In the genomic region with DNA sequence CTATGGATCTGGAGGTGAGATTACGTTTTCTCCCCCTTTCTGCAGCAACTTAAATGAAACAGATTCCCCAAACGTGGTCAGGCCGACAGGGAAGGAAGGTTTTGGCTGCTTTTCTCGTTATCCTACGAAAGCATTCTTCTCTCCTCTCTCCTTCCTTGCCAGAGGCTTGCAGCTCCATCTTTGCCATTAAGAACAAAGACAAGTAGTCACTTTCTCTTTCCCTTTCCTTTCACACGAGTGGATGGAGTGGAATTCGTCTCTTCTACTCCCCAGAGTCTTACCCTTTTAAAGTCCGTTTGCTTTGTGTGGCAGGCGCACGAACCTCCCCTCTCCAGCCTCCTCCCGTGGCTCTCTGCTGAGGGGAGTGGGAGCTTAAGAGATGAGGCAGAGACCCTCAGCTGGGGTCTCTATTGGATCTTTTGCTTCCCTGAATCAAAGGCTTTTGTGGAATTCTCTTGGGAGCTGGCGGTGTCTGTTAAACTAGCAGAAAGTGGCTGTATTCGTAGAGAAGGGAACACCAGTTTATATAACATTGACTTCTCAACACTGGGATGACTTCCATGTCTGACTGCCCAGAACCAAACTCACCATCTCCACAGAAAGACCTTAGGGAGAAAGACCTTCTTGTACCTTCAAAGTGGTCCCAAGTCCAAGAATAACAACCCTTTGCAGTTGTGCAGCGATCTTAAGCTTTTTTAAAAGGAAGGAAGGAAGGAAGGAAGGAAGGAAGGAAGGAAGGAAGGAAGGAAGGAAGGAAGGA, we compare ENCODE assay signal across 8 mouse cellular contexts. TPM values are rescaled to one million over a fixed set of nuclear protein-coding genes. Genes with fewer than 3 reads are reported as not detected.
DNase-seq lines count a peak whose midpoint lies in the region; ATAC-seq lines count a peak whose summit lies in the region.

No protein-coding gene starts in this region.

- ATAC-seq in kidney, embryonic 15.5 days (replicated peaks; ENCODE audit: low FRiP score) = no peak
- no peak for ATAC-seq in forebrain, embryonic 15.5 days (replicated peaks)
- no peak for ATAC-seq in liver, embryonic 11.5 days (replicated peaks; ENCODE audit: low FRiP score)
- no peak for ATAC-seq in stomach, embryonic 14.5 days (ENCODE audit: insufficient number of reproducible peaks, insufficient read depth, low FRiP score, low read depth)
- no peak for ATAC-seq in CD4-positive, CD25-positive, alpha-beta regulatory T cell, adult 4 months

- no peaks in the 10 kb centered on the region for H3K36me3 ChIP-seq in kidney, embryonic 15.5 days
- H3K36me3 ChIP-seq in forebrain, embryonic 15.5 days = peaks cover 17% of the 10 kb centered on the region; the same call in 1 of the 2 replicates
- H3K36me3 ChIP-seq in liver, embryonic 11.5 days (ENCODE audit: control insufficient read depth, insufficient read depth, low read length) = no peaks in the 10 kb centered on the region
- H3K36me3 ChIP-seq in stomach, embryonic 14.5 days (ENCODE audit: control insufficient read depth, insufficient read depth, low read length) = no peaks in the 10 kb centered on the region

- peak overlapping the region; percentile 62 for H3K9ac ChIP-seq in kidney, embryonic 15.5 days
- peak overlapping the region; percentile 63 for H3K9ac ChIP-seq in forebrain, embryonic 15.5 days (replicated peaks)
- H3K9ac ChIP-seq in liver, embryonic 11.5 days (ENCODE audit: low read depth, low read length) = peak overlapping the region; percentile 50
- H3K9ac ChIP-seq in stomach, embryonic 14.5 days (replicated peaks; ENCODE audit: low read depth, low read length) = peak overlapping the region; percentile 18; the same call in 1 of the 2 replicates

- H3K4me1 ChIP-seq in kidney, embryonic 15.5 days = peaks cover 41% of the 10 kb centered on the region
- peaks cover 23% of the 10 kb centered on the region for H3K4me1 ChIP-seq in forebrain, embryonic 15.5 days
- H3K4me1 ChIP-seq in liver, embryonic 11.5 days (replicated peaks; ENCODE audit: control insufficient read depth, insufficient read depth, low read length) = peaks cover 25% of the 10 kb centered on the region
- peaks cover 25% of the 10 kb centered on the region for H3K4me1 ChIP-seq in stomach, embryonic 14.5 days (ENCODE audit: control insufficient read depth, insufficient read depth, low read length)

- no peaks in the 10 kb centered on the region for H3K9me3 ChIP-seq in kidney, embryonic 15.5 days (replicated peaks)
- no peaks in the 10 kb centered on the region for H3K9me3 ChIP-seq in forebrain, embryonic 15.5 days
- H3K9me3 ChIP-seq in liver, embryonic 11.5 days (ENCODE audit: control insufficient read depth, low read length) = no peaks in the 10 kb centered on the region
- no peaks in the 10 kb centered on the region for H3K9me3 ChIP-seq in stomach, embryonic 14.5 days (ENCODE audit: control insufficient read depth, low read depth, low read length)

- DNase-seq in kidney, postnatal 36 days = no peak
- peak; percentile 56 for DNase-seq in adipocyte (ENCODE audit: low spot score)
- DNase-seq in liver, embryonic 11.5 days (ENCODE audit: low spot score) = no peak
- DNase-seq in spleen, postnatal 4 days (ENCODE audit: low spot score in 2 of 2) = no peak

- H3K27me3 ChIP-seq in kidney, embryonic 15.5 days = no peaks in the 10 kb centered on the region
- H3K27me3 ChIP-seq in forebrain, embryonic 15.5 days = no peaks in the 10 kb centered on the region
- no peaks in the 10 kb centered on the region; the same call in 1 of the 2 replicates for H3K27me3 ChIP-seq in liver, embryonic 11.5 days (replicated peaks; ENCODE audit: control insufficient read depth, insufficient read depth, low read length)
- H3K27me3 ChIP-seq in stomach, embryonic 14.5 days (ENCODE audit: control insufficient read depth, insufficient read depth, low read length) = no peaks in the 10 kb centered on the region

- peak overlapping the region; percentile 99 for H3K4me2 ChIP-seq in kidney, embryonic 15.5 days
- H3K4me2 ChIP-seq in forebrain, embryonic 15.5 days (replicated peaks) = peak overlapping the region; percentile 88
- peak overlapping the region; percentile 96 for H3K4me2 ChIP-seq in liver, embryonic 11.5 days
- H3K4me2 ChIP-seq in stomach, embryonic 14.5 days (replicated peaks; ENCODE audit: low read depth, low read length) = peak overlapping the region; percentile 97

- H3K4me3 ChIP-seq in kidney, embryonic 15.5 days (replicated peaks) = peak overlapping the region; percentile 53
- peak overlapping the region; percentile 60 for H3K4me3 ChIP-seq in forebrain, embryonic 15.5 days
- peak overlapping the region; percentile 51 for H3K4me3 ChIP-seq in liver, embryonic 11.5 days (ENCODE audit: low read depth, low read length)
- H3K4me3 ChIP-seq in stomach, embryonic 14.5 days (ENCODE audit: low read depth, low read length) = peak overlapping the region; percentile 42

- H3K27ac ChIP-seq in kidney, embryonic 15.5 days = peak overlapping the region; percentile 56
- peak overlapping the region; percentile 86 for H3K27ac ChIP-seq in forebrain, embryonic 15.5 days (replicated peaks)
- H3K27ac ChIP-seq in liver, embryonic 11.5 days (ENCODE audit: low read depth, low read length) = no peak overlapping the region
- H3K27ac ChIP-seq in stomach, embryonic 14.5 days (ENCODE audit: low read length) = peak overlapping the region; percentile 40; the same call in 1 of the 2 replicates

- WGBS in kidney, embryonic 15.5 days = 3% methylated on average over 14 of the region's 14 CpGs
- 2% methylated on average over 14 of the region's 14 CpGs for WGBS in forebrain, embryonic 15.5 days
- WGBS in liver, embryonic 11.5 days = 7% methylated on average over 14 of the region's 14 CpGs
- WGBS in stomach, embryonic 14.5 days = 4% methylated on average over 14 of the region's 14 CpGs

RNA-seq across cellular contexts. Expression of a gene that starts 1.0 kb away (rescaled TPM):
- 11.4 and 13.2 TPM in 2 replicates for polyA plus RNA-seq in kidney, embryonic 15.5 days (2015; fragmentation: Nextera tagmentation; extraction: Ambion mirVana)
- polyA plus RNA-seq in forebrain, embryonic 15.5 days (2015; fragmentation: Nextera tagmentation; extraction: Ambion mirVana) = 34.4 and 36.6 TPM in 2 replicates
- polyA plus RNA-seq in liver, embryonic 11.5 days (2014; fragmentation: Nextera tagmentation; extraction: Ambion mirVana) = 3.5 and 3.8 TPM in 2 replicates
- 11.4 and 14.1 TPM in 2 replicates for polyA plus RNA-seq in stomach, embryonic 14.5 days (2014; fragmentation: Nextera tagmentation; extraction: Ambion mirVana)
- 10 to 100 TPM; 54.8 to 78.5 TPM for polyA plus RNA-seq in CD4-positive, CD25-positive, alpha-beta regulatory T cell, adult 4 months (2017; shearing (Covaris generic))

RNA-seq across cellular contexts. Expression of a gene that starts 42.5 kb away (rescaled TPM):
- 57.3 and 60.4 TPM in 2 replicates for polyA plus RNA-seq in kidney, embryonic 15.5 days (2015; fragmentation: Nextera tagmentation; extraction: Ambion mirVana)
- polyA plus RNA-seq in forebrain, embryonic 15.5 days (2015; fragmentation: Nextera tagmentation; extraction: Ambion mirVana) = 63.5 and 66.2 TPM in 2 replicates
- polyA plus RNA-seq in liver, embryonic 11.5 days (2014; fragmentation: Nextera tagmentation; extraction: Ambion mirVana) = 42.8 and 44.2 TPM in 2 replicates
- 48.1 and 51.1 TPM in 2 replicates for polyA plus RNA-seq in stomach, embryonic 14.5 days (2014; fragmentation: Nextera tagmentation; extraction: Ambion mirVana)
- polyA plus RNA-seq in CD4-positive, CD25-positive, alpha-beta regulatory T cell, adult 4 months (2017; shearing (Covaris generic)) = 10 to 100 TPM; 14.2 to 17.7 TPM
